Mouse (Mus musculus) ES-Bruce4 (cell line): ENCODE results near the gene Grm8.

Experiments used
- CTCF ChIP-seq: IDR thresholded peaks from one replicate; pipeline ENCODE4 v1.8.1; 2011; ENCODE audit warnings: low read depth, low read length
- EP300 ChIP-seq: IDR thresholded peaks from 2 replicates; pipeline ENCODE4 v1.6.1; 2011; ENCODE audit warnings: low read depth, low read length; ENCODE audit not compliant: insufficient read depth

GRCm38 (mm10) chr6:27913281-27913680 lies 221.7 kb downstream of the Grm8 start:
- no peak for TF ChIP-seq EP300
- no peak for TF ChIP-seq CTCF
